Mouse (Mus musculus): ENCODE measurements around the gene Pakap. TPM values are rescaled to one million over a fixed set of nuclear protein-coding genes. Genes with fewer than 3 reads are reported as not detected.

Pakap gene
- polyA plus RNA-seq, 1 experiment from 2014 or later = 22.9 TPM

DNA sequence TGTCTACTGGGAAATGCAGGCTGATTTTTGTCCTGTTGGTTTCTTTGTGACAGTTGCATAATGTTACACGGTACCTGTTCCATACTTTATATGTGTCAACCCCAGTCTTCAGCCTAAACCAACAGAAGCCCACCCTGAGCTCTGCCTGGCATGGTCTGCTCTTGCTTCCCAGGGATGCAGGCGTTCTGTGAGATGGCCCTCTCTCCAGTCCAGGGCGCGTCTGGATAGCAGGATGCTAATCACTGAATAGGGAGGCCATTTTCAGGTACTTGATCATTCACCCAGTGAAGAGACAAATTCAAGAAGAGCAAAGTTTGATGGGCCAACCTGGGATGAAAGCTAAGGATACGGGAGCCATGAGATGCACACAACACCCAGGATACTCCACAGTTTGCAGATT is 311.2 kb downstream of the Pakap start:
- H3K36me3 ChIP-seq (replicated peaks; ENCODE audit: control insufficient read depth, insufficient read depth, low read depth, low read length) = no peaks in the 10 kb centered on the region
- ATAC-seq (replicated peaks; ENCODE audit: insufficient number of reproducible peaks, low FRiP score, low TSS enrichment, low read depth) (no peak), DNase-seq (ENCODE audit: low spot score) (no peak)
- H3K27ac ChIP-seq (replicated peaks; ENCODE audit: low read depth, low read length) = no peak overlapping the region
- H3K9ac ChIP-seq (replicated peaks; ENCODE audit: low read length) = no peak overlapping the region
- H3K4me2 ChIP-seq (ENCODE audit: low read depth, low read length) = no peak overlapping the region
- H3K4me3 ChIP-seq (ENCODE audit: low read depth, low read length) = no peak overlapping the region
- H3K4me1 ChIP-seq (ENCODE audit: control insufficient read depth, insufficient read depth, low read length) = no peaks in the 10 kb centered on the region
- H3K9me3 ChIP-seq (replicated peaks; ENCODE audit: control insufficient read depth, low read length) = no peaks in the 10 kb centered on the region
- 89% methylated on average over 5 of the region's 5 CpGs for WGBS
- no peaks in the 10 kb centered on the region for H3K27me3 ChIP-seq (ENCODE audit: control insufficient read depth, insufficient read depth, low read length)

DNA sequence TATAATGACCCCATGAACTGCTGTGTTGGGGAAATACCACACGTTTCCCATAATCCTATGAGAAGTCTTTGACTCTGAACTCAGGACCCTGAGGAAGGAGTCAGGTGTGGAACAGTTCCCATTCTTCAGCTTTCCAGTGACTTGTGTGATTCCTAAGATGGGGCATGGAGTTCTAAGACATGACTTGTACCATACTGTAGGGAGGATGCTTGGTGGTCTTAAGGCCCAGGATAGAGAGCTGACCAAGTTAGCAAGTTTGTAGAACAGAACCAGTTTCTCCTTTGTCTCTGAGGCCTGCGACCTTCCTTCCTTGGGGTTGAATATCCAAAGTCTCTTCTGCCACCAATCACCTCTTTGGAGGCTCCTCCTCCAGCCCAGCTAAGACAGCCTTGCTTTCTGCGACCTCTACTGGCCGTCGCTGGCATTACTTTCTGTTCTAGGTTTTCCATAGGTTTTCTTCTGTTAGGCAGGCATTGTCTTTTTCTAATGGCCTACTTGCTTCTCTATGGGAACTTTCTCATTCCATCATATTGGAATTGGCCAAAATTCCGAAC is 311.9 kb downstream of the Pakap start:
- H3K27me3 ChIP-seq (ENCODE audit: control insufficient read depth, insufficient read depth, low read length) = no peaks in the 10 kb centered on the region
- H3K9me3 ChIP-seq (replicated peaks; ENCODE audit: control insufficient read depth, low read length) = no peaks in the 10 kb centered on the region
- no peaks in the 10 kb centered on the region for H3K36me3 ChIP-seq (replicated peaks; ENCODE audit: control insufficient read depth, insufficient read depth, low read depth, low read length)
- H3K4me3 ChIP-seq (ENCODE audit: low read depth, low read length) = no peak overlapping the region
- WGBS = 14% methylated on average over 6 of the region's 6 CpGs
- ATAC-seq (replicated peaks; ENCODE audit: insufficient number of reproducible peaks, low FRiP score, low TSS enrichment, low read depth) (no peak), DNase-seq (ENCODE audit: low spot score) (peak; percentile 86)
- H3K9ac ChIP-seq (replicated peaks; ENCODE audit: low read length) = no peak overlapping the region
- no peak overlapping the region for H3K27ac ChIP-seq (replicated peaks; ENCODE audit: low read depth, low read length)
- H3K4me2 ChIP-seq (ENCODE audit: low read depth, low read length) = no peak overlapping the region
- no peaks in the 10 kb centered on the region for H3K4me1 ChIP-seq (ENCODE audit: control insufficient read depth, insufficient read depth, low read length)

DNA sequence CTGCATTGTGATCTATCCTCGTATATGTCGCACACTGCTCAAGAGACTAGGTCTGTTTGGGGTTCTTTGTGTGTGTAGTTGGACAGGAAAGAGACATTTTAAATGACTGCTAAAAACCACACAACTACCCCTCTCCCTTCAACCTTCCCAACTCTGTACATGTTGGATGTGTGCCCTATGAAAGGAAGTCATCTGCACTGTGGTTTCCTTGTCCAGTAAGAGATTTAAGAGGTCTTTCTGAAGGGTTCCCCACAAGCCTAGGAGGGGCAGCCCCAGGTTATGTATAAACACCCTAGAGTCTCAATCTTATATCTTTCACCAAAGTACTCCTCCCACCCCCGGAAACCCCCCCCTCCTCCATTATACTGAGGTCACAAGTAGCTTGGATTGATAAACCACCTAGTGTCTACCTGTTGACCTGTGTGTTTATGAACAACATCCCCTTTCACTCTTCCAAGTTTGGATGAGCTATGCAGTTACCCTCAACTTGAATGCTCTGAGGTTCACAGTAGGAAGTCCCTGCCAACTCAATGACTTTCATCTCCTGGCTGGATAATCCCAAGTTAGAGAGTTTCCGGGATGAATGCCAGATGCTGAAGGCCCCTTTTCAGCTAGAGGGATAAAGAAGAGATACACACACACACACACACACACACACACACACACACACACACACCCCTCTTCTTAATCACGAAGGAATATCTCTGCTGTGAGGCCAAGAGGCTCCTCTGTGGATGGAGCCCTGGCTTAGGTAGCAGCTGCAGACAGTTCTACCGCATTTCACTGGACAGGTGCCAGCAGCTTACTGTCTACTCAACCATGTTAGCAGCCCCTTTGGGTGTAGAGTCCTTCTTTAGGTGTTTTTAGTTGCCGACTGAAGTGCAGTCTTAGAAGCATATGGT is 315.8 kb downstream of the Pakap start:
- no peaks in the 10 kb centered on the region for H3K36me3 ChIP-seq (replicated peaks; ENCODE audit: control insufficient read depth, insufficient read depth, low read depth, low read length)
- WGBS = 86% methylated on average over 7 of the region's 7 CpGs

DNA sequence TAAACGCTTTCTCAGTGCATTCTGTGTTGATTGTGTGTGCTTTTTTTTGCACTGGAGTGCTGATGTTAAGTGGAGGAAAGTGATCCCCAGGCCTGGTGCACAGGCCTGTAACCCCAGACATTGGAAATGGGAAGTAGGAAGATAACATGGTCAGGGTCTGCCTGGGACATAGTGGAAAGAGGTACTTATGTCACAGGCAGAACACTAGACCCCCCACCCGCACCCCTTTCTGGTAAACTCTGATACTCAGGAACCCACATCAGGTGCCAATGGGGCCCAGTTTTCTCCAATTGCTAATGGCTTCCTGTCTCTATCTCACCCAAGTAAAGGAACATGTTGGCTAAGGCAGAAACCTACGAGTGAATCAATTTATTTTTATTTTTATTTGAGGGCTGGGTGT is 316.5 kb downstream of the Pakap start:
- Histone ChIP-seq H3K4me2 (ENCODE audit: low read depth, low read length) (no peak overlapping the region), H3K9me3 (replicated peaks; ENCODE audit: control insufficient read depth, low read length) (no peaks in the 10 kb centered on the region), H3K36me3 (replicated peaks; ENCODE audit: control insufficient read depth, insufficient read depth, low read depth, low read length) (no peaks in the 10 kb centered on the region), H3K4me1 (ENCODE audit: control insufficient read depth, insufficient read depth, low read length) (no peaks in the 10 kb centered on the region), H3K9ac (replicated peaks; ENCODE audit: low read length) (no peak overlapping the region), H3K27me3 (ENCODE audit: control insufficient read depth, insufficient read depth, low read length) (no peaks in the 10 kb centered on the region), H3K4me3 (ENCODE audit: low read depth, low read length) (no peak overlapping the region), H3K27ac (replicated peaks; ENCODE audit: low read depth, low read length) (no peak overlapping the region)
- DNase-seq (ENCODE audit: low spot score) (no peak), ATAC-seq (replicated peaks; ENCODE audit: insufficient number of reproducible peaks, low FRiP score, low TSS enrichment, low read depth) (no peak)
- WGBS = 83% methylated on average over 3 of the region's 3 CpGs

More for the DNA sequence above, 315.8 kb downstream of the Pakap start:
- DNase-seq (ENCODE audit: low spot score) (no peak), ATAC-seq (replicated peaks; ENCODE audit: insufficient number of reproducible peaks, low FRiP score, low TSS enrichment, low read depth) (no peak)
- no peak overlapping the region for H3K4me2 ChIP-seq (ENCODE audit: low read depth, low read length)
- no peaks in the 10 kb centered on the region for H3K4me1 ChIP-seq (ENCODE audit: control insufficient read depth, insufficient read depth, low read length)
- no peaks in the 10 kb centered on the region for H3K27me3 ChIP-seq (ENCODE audit: control insufficient read depth, insufficient read depth, low read length)
- no peaks in the 10 kb centered on the region for H3K9me3 ChIP-seq (replicated peaks; ENCODE audit: control insufficient read depth, low read length)
- no peak overlapping the region for H3K9ac ChIP-seq (replicated peaks; ENCODE audit: low read length)
- H3K4me3 ChIP-seq (ENCODE audit: low read depth, low read length) = no peak overlapping the region
- H3K27ac ChIP-seq (replicated peaks; ENCODE audit: low read depth, low read length) = no peak overlapping the region

DNA sequence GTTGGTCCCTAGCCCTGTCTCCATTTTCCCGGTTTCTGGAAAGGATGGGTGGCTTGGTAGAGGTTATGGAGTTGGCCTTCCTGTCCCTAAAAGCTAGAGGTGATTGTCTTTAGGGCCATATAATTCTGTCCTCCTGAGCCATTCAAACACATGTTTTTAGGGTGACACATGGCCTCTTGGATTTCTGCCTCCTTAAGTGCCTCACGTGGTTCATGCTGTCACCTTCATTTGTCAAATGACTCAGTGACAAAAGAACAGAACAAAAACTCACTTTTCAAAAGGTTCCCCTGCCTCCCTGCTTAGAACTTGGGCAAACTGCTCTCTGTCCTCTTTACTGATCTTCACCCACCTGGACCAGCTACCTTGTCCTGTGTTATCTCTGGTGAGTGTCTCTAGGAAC is 317.2 kb downstream of the Pakap start:
- Histone ChIP-seq H3K4me3 (ENCODE audit: low read depth, low read length) (no peak overlapping the region), H3K27me3 (ENCODE audit: control insufficient read depth, insufficient read depth, low read length) (no peaks in the 10 kb centered on the region), H3K36me3 (replicated peaks; ENCODE audit: control insufficient read depth, insufficient read depth, low read depth, low read length) (no peaks in the 10 kb centered on the region), H3K4me1 (ENCODE audit: control insufficient read depth, insufficient read depth, low read length) (no peaks in the 10 kb centered on the region), H3K9ac (replicated peaks; ENCODE audit: low read length) (no peak overlapping the region), H3K27ac (replicated peaks; ENCODE audit: low read depth, low read length) (no peak overlapping the region), H3K4me2 (ENCODE audit: low read depth, low read length) (no peak overlapping the region), H3K9me3 (replicated peaks; ENCODE audit: control insufficient read depth, low read length) (no peaks in the 10 kb centered on the region)
- DNase-seq (ENCODE audit: low spot score) (no peak), ATAC-seq (replicated peaks; ENCODE audit: insufficient number of reproducible peaks, low FRiP score, low TSS enrichment, low read depth) (no peak)
- WGBS = 75% methylated on average over 2 of the region's 2 CpGs

DNA sequence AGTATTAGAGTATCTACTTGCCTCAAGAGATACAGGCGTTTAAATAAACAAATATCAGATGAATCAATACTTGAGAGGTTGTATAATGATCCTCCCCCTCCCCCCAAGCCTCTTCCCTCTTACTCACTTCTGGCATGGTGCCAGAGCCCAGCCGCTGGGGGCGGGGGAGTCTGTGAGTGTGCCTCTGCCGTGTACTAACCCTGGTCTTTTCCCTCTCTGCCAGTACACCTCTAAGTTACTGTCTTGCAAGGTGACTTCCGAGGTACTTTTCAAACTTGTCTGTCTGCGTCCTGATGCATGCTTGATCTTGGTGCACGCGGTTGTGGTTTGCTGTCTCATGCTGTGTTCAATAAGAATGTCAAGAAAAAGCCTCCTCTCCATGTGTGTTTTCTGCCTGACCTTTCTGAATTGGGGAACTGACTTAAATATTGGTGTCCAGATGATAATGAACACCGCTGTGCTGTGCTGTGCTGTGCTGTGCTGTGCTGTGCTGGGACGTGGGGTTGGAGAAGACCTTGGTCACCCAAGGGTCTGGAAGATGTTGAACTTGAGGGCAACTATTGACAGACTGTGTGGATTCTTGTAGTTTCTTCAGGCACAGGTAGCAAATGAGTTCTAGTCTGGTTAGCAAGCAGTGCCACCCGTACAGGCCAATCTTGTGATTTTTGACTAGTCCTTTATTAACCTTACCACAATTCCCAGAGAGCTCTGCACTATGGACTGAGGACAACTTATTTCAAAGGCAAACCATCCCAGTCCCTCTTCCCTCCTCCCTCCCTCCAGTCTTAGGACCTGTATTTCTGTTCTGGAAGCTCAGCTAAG is 318.3 kb downstream of the Pakap start:
- Histone ChIP-seq H3K4me1 (ENCODE audit: control insufficient read depth, insufficient read depth, low read length) (no peaks in the 10 kb centered on the region), H3K36me3 (replicated peaks; ENCODE audit: control insufficient read depth, insufficient read depth, low read depth, low read length) (no peaks in the 10 kb centered on the region), H3K27me3 (ENCODE audit: control insufficient read depth, insufficient read depth, low read length) (no peaks in the 10 kb centered on the region), H3K9ac (replicated peaks; ENCODE audit: low read length) (no peak overlapping the region), H3K27ac (replicated peaks; ENCODE audit: low read depth, low read length) (no peak overlapping the region), H3K4me3 (ENCODE audit: low read depth, low read length) (no peak overlapping the region), H3K9me3 (replicated peaks; ENCODE audit: control insufficient read depth, low read length) (no peaks in the 10 kb centered on the region), H3K4me2 (ENCODE audit: low read depth, low read length) (no peak overlapping the region)
- DNase-seq (ENCODE audit: low spot score) (peak; percentile 64), ATAC-seq (replicated peaks; ENCODE audit: insufficient number of reproducible peaks, low FRiP score, low TSS enrichment, low read depth) (no peak; the same call in 1 of the 2 replicates)
- WGBS = 72% methylated on average over 11 of the region's 11 CpGs

DNA sequence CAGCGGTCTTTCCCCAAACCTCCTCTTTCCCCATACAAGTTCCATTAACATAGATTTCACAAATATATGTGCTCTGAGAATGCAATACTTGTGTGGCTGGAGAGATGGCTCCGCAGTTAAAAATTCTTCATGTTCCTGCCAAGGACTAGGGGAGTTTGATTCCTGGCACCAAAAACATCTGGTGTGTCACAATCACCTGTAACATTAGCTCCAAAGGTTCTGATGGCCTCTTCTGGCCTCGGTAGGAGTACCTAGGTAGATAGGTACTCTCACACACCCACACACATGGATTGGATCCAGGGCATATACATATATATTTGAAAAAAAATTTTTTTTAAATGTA is 318.9 kb downstream of the Pakap start:
- 93% methylated on average over 3 of the region's 3 CpGs for whole genome bisulfite sequencing
- no peak for ATAC-seq (replicated peaks; ENCODE audit: insufficient number of reproducible peaks, low FRiP score, low TSS enrichment, low read depth)
- H3K36me3 ChIP-seq (replicated peaks; ENCODE audit: control insufficient read depth, insufficient read depth, low read depth, low read length) = no peaks in the 10 kb centered on the region
- no peak overlapping the region for H3K4me2 ChIP-seq (ENCODE audit: low read depth, low read length)
- no peak overlapping the region for H3K4me3 ChIP-seq (ENCODE audit: low read depth, low read length)
- no peaks in the 10 kb centered on the region for H3K27me3 ChIP-seq (ENCODE audit: control insufficient read depth, insufficient read depth, low read length)
- no peak for DNase-seq (ENCODE audit: low spot score)
- no peak overlapping the region for H3K27ac ChIP-seq (replicated peaks; ENCODE audit: low read depth, low read length)
- no peaks in the 10 kb centered on the region for H3K9me3 ChIP-seq (replicated peaks; ENCODE audit: control insufficient read depth, low read length)
- no peak overlapping the region for H3K9ac ChIP-seq (replicated peaks; ENCODE audit: low read length)
- H3K4me1 ChIP-seq (ENCODE audit: control insufficient read depth, insufficient read depth, low read length) = no peaks in the 10 kb centered on the region

DNA sequence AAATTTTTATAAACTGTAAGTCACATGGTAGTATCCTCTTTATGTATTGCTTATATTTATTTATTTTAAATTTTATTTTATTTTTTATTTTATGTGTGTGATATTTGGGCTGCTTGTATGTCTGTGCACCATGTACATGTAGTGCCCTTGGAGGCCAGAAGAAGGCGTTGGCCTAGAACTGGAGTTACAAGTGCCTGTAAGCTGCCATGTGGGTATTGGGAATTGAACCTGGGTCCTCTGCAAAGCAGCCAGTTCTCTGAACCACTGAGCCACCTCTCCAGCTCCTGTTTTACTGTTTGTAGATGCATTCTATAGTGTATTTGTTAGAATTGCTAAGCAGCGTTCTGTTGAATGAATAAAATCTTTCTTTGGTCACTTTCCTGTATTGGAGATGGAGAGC is 320.3 kb downstream of the Pakap start:
- no peaks in the 10 kb centered on the region for H3K36me3 ChIP-seq (replicated peaks; ENCODE audit: control insufficient read depth, insufficient read depth, low read depth, low read length)
- no peaks in the 10 kb centered on the region for H3K27me3 ChIP-seq (ENCODE audit: control insufficient read depth, insufficient read depth, low read length)
- H3K27ac ChIP-seq (replicated peaks; ENCODE audit: low read depth, low read length) = no peak overlapping the region
- H3K9ac ChIP-seq (replicated peaks; ENCODE audit: low read length) = no peak overlapping the region
- 91% methylated on average over 2 of the region's 2 CpGs for WGBS
- H3K4me2 ChIP-seq (ENCODE audit: low read depth, low read length) = no peak overlapping the region
- H3K4me3 ChIP-seq (ENCODE audit: low read depth, low read length) = no peak overlapping the region
- ATAC-seq (replicated peaks; ENCODE audit: insufficient number of reproducible peaks, low FRiP score, low TSS enrichment, low read depth) = no peak
- DNase-seq (ENCODE audit: low spot score) = no peak
- H3K4me1 ChIP-seq (ENCODE audit: control insufficient read depth, insufficient read depth, low read length) = no peaks in the 10 kb centered on the region
- H3K9me3 ChIP-seq (replicated peaks; ENCODE audit: control insufficient read depth, low read length) = no peaks in the 10 kb centered on the region

Data from embryonic facial prominence, embryonic 11.5 days (tissue).